Mouse (Mus musculus): ENCODE data around the gene Inpp4b.

- TF ChIP-seq CTCF (conservative IDR thresholded peaks at IDR 0.05; ENCODE audit: insufficient read depth, insufficient read length, low read depth, low read length) (no peak), POLR2A (IDR thresholded peaks at IDR 0.05; ENCODE audit: low read depth, low read length) (no peak)
These were observed 685.0 kb downstream of the Inpp4b start for GRCm38 (mm10) chr8:82027401-82027800.
